Mouse (Mus musculus): Measurements from ENCODE around the gene Fcgr2b.
"Not testable (repeated sequence)": the region's sequence is repeated elsewhere in the genome, so short reads cannot be mapped to it uniquely, and the experiment has no call there.

The Fcgr2b gene

DNA sequence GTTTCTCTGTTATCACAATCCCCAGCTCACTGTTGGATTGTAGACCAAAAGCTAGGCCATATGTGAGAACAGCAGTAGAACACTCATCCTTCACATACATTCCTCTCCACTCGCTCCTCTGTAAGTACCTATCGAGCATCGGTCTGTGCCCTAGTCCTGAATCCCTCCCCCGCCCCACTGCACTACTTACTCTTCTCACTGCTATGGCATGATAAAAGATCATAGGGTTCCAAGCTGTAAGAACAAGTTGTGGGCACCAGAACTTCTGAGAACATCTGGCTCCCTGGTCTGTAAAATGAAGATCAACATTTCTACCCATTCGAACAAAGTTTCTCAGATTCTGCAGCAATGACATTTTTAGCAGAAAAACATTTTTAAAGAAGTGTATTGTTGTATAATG, at the start of gene Fcgr2b:
TSS of gene Fcgr2b (minus strand) at position 101 of the 400 bp plus-strand sequence.
- DNase-seq, result no peak

DNA sequence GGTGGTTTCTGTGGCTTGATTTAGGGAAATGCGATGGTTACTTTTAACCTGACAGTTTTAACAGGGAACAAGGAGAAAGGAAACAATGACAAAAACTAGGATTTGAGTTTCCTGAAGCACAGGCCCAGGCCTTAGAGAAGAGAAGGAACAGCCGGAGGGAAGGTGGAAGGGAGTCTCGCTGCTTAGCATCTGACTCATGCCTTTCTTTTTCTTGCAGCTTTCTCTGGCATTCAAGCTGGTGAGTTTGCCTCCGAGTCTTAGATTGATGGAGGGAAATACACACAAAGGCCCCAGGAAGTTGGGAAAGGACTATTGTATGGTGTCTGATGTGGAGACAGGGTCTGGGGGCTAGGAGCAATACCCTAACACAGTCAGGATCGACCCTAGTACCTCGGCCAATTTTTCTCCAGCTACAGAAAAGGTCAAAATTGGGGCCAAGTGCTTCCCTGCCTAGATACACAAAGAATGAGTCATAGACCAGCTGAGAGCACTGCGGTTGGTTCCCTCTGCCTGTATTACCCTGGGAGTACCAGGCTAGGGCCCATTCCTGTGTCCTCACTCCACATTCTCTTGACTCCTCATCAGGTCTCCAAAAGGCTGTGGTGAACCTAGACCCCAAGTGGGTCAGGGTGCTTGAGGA, 43.1 kb upstream of the Fcgr2b start:
- DNase-seq, result no peak

DNA sequence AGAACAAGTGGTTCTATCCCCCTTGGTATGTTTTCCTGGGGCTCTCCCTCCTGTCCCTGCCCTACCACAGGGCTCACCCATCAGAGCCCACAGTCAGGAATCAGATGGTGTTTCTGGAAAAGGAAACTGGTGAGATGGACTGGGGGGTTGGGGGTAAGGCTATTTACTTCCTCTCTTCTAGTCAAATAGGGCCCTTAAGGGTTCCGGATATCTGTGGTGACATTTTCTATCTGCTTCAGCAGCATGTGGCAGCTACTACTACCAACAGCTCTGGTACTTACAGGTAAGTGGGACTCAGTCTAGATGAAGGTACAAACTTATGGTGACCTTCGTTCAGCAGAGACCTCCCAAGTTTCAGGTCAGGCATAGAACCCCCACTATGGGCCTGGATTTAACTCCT, 42.4 kb upstream of the Fcgr2b start, which contains the start of gene Fcgr4:
TSS of gene Fcgr4 (plus strand) at position 184 of the 400 bp plus-strand sequence.
- DNase-seq, result no peak

DNA sequence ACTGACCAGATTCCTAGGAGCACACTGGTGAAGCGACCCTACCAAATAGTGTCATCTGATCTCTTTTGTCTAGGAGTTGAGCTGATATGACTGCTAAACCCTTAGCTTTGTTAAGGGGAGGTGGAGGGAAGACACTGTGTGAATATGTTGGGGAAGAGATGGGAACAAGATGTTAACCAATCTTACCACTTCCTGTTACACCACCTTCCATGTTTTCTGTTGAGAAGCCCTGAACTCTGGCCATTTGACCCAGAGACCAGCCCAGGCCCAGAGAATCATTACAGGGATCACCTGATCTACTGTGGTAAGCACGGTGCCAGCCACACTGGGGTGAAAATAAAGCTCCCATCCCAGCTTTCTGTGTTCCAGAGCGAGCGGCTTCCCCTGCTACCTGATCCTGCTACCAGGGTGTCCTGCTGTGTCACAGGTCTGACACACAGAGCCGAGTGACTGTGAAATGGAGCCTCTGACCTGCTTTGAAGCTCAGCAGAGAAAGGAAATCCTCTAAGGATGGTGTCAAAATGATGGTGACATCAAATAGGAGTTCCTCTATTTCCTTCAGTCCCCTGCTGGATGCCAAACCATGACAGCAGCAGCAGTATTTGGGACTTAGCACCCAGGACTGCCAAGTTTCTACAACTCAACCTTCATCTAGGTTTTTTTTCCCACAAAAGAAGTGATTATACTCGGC, 41.3 kb upstream of the Fcgr2b start:
- DNase-seq, result no peak

DNA sequence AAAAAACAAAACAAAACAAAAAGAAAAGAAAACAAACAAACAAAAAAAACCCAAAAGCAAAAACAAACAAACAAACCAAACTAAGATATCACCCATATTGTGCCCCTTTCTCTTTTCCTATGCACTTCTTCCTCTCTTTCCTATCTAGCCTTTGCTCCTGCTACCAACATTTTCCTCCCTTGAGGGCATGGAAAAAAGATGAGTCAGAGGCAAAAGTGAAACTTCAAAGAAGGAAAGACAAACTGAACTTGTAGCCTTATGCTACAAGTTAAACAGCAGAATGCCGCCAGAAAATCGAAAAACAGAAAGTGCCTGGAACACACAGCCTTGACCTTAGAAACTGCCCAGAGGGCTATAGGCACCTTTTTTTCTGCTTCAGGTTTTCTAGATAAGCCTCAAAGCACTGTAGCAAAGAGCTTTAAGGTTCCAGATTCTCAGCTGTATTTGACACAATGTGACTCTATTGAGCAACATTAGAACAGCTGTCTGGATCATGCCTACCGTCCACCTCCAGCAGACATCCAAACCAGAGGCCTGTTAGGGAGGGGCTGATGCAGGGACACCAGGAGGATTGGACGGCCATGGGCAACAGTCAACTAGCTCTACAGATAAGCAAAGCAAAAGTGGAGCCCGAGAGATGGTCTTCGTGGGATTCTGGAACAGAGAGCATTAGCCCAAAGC, 40.5 kb upstream of the Fcgr2b start:
- DNase-seq, result no peak

DNA sequence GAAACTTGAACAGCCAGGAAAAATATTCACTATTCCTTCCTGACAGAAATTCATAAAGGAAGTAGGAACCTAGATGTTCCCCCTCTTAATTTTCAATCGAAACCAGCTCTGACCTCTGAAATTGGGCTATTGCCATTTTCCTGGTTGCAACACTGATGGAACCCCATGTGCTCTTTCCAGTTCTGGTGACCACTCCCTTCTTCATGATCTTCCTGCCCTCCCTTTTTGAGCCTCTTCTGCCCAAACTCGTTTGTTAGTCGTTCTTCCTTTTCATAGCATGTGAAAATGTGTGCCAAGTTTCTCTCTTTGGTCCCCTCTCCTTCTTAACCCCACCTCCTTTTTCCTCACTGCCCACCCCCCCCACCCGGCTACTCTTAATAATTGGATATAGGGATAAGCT, 35.4 kb upstream of the Fcgr2b start:
- DNase-seq, result no peak

DNA sequence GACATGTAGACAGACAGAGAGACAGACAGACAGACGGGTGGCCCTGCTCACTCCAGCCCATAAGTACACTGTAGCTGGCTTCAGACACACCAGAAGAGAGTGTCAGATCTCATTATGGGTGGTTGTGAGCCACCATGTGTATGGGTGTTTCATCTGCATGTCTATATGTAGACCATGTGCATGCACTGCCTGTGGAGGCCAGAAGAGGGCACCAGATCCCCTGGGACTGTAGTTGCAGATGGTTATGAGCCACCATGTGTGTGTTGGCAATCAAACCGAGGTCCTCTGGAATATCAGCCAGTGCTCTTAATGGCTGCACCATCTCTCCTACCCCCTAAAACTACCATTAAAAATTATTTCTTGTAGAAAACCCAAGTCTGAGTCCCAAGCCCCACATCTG, 30.6 kb upstream of the Fcgr2b start:
- DNase-seq, result no peak

DNA sequence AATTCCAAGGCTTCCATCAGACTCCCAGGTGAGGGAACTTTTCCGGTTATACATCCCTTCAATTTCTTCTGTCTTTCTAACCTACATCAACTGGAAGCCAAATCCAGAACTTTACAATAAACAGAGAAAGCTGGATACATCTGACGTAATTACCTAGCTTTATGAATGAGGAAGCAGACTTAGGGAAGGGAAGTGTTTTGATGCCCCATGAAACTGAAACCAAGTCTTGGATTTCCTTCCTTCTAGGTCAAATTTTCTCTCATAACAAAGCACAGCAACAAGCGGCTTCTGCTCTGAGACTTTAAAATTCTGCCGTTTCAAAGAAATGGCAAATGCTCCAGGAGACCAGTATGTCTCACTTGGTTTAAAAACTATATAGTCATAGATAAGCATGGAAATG, 30.0 kb upstream of the Fcgr2b start:
- no peak for DNase-seq

DNA sequence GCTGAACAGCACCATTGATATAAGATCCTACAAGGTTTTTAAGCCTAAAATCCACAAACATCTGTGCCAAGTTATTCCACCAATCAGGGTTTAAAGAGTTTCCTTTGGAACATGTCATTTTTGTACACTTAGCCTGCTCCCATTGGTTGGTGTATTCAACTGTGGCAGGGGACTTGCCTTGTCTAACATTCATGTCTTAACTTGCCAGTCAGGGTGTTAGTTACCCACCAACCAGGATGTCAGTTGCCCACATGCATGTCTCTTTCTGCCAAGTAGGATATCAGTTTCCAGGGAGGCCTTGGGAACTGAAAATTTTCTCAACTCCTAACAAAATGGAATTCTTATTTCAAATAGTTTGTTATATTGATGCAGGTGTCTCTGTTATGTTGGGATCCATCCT, 29.2 kb upstream of the Fcgr2b start:
- no peak for DNase-seq

DNA sequence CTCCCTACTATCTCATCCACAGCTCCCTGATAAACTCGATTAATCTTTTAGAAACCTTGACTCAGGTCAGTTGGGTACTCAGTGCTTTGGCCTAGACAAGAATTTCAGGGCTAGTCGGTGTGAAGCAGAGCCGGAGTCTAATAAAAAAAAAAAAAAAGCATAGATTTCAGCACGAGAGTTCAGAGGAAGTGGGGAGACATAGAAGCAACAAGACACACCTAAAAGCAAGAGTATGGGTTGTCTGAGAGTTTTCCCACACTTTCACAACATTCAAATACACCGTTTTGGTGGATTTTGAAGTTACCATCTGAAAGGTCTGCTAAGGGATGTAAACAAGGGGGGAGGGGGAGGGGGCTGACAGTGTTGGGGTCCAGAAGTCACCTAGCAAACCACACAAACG, 28.7 kb upstream of the Fcgr2b start:
- no peak for DNase-seq

DNA sequence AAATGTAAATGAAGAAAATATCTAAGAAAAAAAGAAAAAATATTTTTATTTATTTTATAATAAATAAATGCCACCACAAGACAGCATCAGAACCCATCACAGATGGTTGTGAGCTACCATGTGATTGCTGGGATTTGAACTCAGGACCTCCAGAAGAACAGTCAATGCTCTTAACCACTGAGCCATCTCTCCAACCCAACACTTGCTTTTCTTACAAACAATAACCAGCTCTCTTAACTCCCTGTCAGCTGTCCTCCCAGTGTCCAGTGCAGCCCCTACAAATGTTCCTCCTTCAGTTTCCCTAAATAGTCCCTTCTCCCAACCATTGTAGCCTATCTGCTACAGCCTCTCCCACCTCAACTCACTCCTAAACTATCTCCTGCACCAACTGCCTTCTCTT, 23.5 kb upstream of the Fcgr2b start:
- DNase-seq, result no peak

DNA sequence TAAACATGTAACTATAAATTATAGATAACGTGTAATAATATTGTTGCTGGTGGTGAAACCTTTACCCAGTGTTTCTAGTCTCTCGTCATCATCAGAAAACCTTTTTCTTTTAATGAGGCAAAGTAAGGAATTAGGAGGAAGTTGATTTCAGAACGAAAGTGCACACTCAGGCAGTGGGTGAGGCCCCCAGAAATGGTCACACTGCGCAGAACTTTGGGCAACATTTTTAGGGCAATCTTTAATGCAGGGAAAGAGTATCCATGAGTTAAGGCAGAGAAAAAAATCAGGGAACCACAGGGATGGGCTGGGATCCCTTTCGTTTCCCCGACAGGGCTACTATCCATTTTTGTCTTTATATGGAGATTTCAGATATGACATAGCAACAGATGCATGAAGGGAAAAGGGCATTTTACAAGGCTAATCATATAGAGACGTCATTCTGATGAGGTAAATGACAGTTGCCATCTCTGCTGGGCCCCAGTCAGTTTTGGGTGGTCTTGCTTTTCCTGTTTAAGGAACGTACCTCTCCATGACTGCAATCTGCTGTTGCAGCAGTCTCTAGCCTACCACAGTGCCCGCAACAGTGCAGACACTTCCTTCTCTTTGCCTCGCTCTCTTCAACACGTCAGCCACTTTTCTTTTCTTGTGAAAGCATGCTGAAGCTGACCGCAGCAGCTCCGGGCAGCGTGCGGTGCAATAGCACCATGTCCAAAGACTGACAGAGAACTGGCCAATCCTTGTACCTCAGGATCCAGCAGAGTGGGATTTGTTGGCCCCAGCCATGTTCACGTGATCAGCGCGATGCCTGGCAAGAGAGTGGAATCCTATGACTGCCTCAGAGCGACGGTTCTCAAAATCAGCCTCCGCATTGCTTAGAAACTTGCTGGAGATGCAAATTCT, 21.7 kb upstream of the Fcgr2b start:
- DNase-seq, result no peak

DNA sequence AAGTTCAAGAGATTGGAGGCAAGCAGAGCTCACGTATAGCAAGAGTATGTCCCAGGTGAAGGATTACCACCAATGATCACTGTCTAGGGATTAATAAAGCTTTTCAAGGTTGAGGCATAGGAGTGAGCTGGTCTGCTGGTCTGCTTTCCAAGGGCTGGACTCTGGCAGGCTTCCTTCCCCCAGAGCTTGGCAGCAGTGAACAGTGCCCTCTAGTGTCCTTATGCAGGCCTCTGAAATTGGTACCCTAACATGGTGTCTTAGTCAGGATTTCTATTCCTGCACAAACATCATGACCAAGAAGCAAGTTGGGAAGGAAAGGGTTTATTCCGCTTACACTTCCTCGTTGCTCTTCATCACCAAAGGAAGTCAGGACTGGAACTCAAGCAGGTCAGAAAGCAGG, 20.4 kb upstream of the Fcgr2b start:
- DNase-seq, result peak; percentile 48

DNA sequence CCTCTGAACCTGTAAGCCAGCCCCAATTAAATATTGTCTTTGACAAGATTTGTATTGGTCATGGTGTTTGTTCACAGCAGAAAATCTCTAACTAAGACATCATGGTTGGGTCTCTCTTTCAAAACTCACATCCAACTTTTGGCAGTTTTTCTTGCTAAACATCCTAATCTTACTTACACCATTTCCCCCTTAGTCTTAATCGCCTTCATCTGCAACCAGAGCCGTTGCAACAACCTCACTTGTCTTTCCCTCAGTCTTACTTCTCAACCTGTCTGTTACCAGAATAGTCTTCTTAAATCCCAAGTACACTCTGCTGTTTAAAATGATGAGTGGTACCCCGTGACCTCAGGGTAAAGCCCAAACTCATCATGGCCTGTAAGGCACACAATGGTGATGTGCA, 19.7 kb upstream of the Fcgr2b start:
- no peak for DNase-seq

DNA sequence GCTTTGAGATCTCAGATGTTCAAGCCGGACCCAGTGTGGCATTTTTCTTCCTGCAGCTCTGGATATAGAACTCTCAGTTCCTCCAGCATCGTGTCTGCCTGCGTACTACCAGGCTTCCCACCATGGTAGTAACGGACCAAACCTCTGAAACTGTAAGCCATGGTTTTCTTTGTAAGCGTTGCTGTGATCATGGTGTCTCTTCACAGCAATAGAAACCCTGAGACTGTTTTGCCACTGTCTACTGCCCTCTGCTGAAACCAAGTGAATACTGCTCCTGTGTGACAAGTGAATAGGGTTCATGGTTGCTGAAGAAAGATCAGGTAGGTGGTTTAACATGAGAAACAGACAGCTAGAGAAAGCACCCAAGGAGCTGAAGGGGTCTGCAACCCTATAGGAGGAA, 16.2 kb upstream of the Fcgr2b start:
- DNase-seq, result peak; percentile 39

DNA sequence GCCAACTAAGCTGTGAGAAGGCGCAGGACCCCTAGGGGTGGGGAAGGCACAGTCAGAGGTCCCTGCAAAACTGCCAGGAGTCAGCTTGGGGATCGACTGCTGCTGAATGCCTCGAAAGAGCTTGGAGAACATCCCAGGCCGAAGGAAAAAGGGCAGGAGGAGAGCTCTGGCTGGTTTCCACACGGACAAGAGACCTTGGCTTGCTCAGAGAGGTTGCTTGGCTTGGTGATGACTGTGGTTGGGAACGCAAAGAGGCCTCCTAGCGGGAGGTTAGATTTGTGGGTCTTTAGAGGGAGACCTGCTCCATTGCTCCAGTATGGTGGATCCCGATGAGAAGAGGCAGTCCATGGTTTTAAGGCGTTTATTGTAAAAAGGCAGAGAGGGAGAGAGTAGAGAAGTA, 13.3 kb upstream of the Fcgr2b start:
- DNase-seq, result no peak

DNA sequence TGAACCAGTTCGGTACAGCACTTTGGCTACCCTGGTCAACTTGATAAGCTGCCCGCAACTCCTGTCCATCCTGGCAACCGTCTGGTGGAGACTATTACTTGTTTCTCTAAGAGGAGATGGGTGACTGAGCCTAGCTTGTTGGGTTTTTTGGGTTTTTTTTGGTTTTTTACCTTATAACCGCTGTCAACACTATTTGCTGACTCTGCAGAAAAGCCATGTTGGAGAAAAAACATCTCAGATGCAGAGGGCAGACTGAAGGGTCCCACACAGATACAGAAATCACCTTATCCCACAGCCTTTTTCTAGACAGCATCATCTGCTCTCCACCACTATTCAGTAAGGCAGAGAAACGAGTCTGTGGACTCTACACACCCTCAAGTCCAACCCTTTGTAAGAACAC, 9.5 kb upstream of the Fcgr2b start:
- no peak for DNase-seq

DNA sequence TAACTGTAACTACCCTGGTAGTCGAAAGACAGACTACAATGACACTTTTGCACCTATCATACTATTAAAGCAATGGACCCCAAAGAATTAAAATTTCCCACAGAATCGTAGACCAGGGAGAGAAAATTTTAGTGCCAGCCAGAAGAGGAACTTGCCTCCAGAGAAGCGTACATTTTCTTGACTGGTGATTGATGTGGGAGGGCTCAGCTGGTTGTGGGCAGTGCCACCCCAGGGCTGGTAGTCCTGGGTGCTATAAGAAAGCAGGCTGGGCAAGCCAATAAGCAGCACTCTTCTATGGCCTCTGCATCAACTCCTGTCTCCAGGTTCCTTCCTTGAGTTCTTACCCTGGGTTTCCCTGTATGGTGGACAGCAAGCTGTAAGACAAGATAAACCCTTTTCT, 8.7 kb upstream of the Fcgr2b start:
- DNase-seq, result no peak

DNA sequence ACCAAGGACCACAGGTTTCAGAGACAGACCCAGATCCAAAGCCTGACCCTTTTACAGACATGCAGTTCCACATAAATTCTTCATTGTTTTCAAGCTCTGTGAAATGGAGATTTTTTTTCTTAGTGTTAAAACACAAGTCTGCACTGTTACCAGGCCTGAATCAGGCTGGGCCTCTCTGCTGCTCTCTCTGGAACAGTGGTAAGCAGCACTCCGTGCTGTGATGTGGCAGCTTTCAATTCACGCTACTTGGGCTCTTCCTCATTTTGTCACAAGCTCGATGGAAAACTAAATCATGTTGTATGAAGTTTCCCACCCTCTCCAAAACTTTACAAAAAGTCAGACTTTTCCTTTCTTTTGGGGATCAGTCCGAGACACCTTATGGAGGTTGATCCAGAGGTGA, 6.7 kb upstream of the Fcgr2b start:
- DNase-seq, result no peak

DNA sequence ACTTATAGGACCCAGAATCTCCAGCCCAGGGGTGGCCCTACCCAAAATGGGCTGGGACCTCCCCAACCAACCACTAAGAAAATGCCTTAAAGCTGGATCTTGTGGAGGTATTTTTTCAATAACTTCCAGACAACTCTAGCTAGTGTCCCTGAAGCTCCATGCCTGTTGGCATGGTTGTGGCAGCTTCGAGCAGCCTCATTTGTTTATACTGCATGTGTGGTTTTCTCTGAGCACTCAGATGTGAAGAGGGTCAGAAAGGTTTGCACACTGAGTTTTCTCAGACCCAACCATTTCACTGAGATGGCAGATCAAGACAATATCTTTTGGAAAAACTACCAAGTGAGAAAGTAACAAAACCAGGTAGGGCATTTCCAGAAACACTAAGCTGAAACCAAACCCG, 6.0 kb upstream of the Fcgr2b start:
- DNase-seq, result no peak

DNA sequence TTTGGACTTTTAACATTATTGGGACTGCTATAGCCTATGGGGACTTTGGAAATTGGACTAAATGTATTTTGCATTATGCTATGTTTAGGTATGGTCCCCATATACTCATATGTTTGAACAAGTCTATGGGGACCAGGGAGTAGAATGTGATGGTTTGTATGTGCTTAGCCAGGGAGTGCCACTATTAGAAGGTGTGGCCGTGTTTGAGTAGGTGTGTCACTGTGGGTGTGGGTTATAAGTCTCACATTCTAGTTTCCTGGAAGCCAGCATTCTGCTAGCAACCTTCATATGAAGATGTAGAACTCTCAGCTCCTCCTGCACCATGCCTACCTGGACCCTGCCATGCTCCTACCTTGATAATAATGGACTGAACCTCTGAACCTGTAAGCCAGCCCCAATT, 5.3 kb upstream of the Fcgr2b start:
- not testable (repeated sequence) for DNase-seq

DNA sequence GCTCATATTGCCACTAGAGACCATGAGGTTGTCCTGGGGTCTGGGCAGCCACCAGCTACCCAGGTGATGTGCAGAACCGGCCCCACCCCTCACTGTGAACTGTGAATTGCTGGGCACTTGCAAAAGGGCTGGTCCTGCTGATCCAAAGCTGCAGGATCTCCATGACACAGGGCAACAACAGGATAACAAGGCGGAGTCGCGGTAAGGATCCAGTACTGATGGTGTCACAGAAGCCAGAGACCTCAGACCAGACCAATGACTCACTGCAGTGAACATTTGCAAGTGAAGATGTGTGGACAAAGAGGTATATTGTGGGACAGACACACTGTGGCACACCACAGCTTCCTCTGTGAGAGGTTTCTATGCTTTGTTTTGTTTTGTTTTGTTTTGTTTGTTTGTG, 2.3 kb upstream of the Fcgr2b start:
- no peak for DNase-seq

DNA sequence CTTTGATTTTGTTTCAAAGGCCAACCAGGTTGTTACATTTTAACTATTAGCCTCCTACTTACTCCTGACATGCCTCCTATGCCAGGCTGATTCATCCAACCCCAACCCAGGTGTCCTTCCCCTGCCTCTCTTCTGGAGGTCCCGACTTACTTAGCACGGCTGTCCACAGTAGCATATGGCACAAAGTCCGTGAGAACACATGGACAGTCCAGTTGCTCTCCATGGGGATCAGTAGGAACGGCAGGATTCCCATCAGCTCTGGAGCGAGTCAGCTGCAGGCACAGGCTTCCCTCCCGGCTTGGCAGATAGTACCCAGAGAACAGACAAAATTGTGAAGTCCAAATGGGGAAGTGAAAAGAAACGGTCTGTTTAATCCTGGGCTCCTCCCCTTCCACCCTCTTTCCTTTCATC, 591 bp downstream of the Fcgr2b start:
- DNase-seq, result peak; percentile 89

All from kidney, adult 11 months (tissue).